Mouse (Mus musculus) spleen, adult 2 months (tissue): ENCODE measurements around the gene Atxn1.

ENCODE experiments used
- CTCF ChIP-seq: fragments of 200-500 bp; IDR thresholded peaks from 2 replicates; pipeline ENCODE4 v1.5.1; 2011; ENCODE audit warnings: mild to moderate bottlenecking, inconsistent platforms; ENCODE audit not compliant: insufficient read depth, insufficient read length, insufficient replicate concordance; ENCODE audit errors: extremely low read depth
- POLR2A ChIP-seq: fragments of 200-500 bp; IDR thresholded peaks from 2 replicates; pipeline ENCODE4 v1.6.1; 2011; ENCODE audit warnings: low read depth, low read length, inconsistent platforms

GRCm38 (mm10) chr13:45839901-45840300 lies 124.9 kb downstream of the Atxn1 start:
- TF ChIP-seq CTCF (no peak), POLR2A (no peak)
